Mouse (Mus musculus) ES-Bruce4 (cell line): ENCODE measurements around the gene Best1. TPM values are rescaled to one million over a fixed set of nuclear protein-coding genes. Genes with fewer than 3 reads are reported as not detected.

Source experiments
- H3K27ac ChIP-seq: 2 replicates; pipeline ENCODE4 v1.5.1; 2012; ENCODE audit warnings: low read length, inconsistent platforms; ENCODE audit not compliant: insufficient read depth
- H3K27me3 ChIP-seq: 2 replicates; pipeline ENCODE4 v1.6.1; 2012; ENCODE audit warnings: mild to moderate bottlenecking, low read length, inconsistent platforms; ENCODE audit not compliant: control insufficient read depth, poor library complexity, insufficient read depth, severe bottlenecking
- H3K36me3 ChIP-seq: 2 replicates; pipeline ENCODE4 v1.6.1; 2012; ENCODE audit warnings: inconsistent platforms, mild to moderate bottlenecking, low read length, moderate library complexity; ENCODE audit not compliant: control insufficient read depth, poor library complexity, insufficient read depth, severe bottlenecking
- H3K4me1 ChIP-seq: one replicate; pipeline ENCODE4 v1.8.1; 2011; ENCODE audit warnings: low read length; ENCODE audit not compliant: control insufficient read depth, insufficient read depth
- H3K4me3 ChIP-seq: 2 replicates; pipeline ENCODE4 v1.5.1; 2011; ENCODE audit warnings: low read depth, mild to moderate bottlenecking, low read length
- H3K9ac ChIP-seq: 2 replicates; pipeline ENCODE4 v1.6.1; 2012; ENCODE audit warnings: low read depth, mild to moderate bottlenecking, inconsistent platforms; ENCODE audit not compliant: poor library complexity, severe bottlenecking
- H3K9me3 ChIP-seq: replicated peaks from 2 replicates; pipeline ENCODE4 v1.6.1; 2012; ENCODE audit warnings: mild to moderate bottlenecking, low read length, inconsistent platforms; ENCODE audit not compliant: control insufficient read depth, poor library complexity, insufficient read depth, severe bottlenecking
- CTCF ChIP-seq: IDR thresholded peaks from one replicate; pipeline ENCODE4 v1.8.1; 2011; ENCODE audit warnings: low read depth, low read length
- EP300 ChIP-seq: IDR thresholded peaks from 2 replicates; pipeline ENCODE4 v1.6.1; 2011; ENCODE audit warnings: low read depth, low read length; ENCODE audit not compliant: insufficient read depth
- POLR2A ChIP-seq: IDR thresholded peaks from one replicate; pipeline ENCODE4 v1.8.1; 2011; ENCODE audit warnings: low read length; ENCODE audit not compliant: insufficient read depth
- polyA plus RNA-seq: library from polyadenylated mRNA; stranded (reverse); fragments of >200 nt; gene quantifications from 2 replicates; pipeline ENCODE4 v1.2.4, GENCODE M21; 2011; ENCODE audit warnings: low read depth; ENCODE audit not compliant: missing spikeins, insufficient read depth, insufficient read length

The Best1 gene
- polyA plus RNA-seq, 1 experiment: 1.4 TPM

- H3K9me3 ChIP-seq: no peaks in the 10 kb centered on the region
- H3K27ac ChIP-seq: no peak overlapping the region
- TF ChIP-seq EP300 (no peak), CTCF (no peak), POLR2A (no peak)
- H3K27me3 ChIP-seq: no peaks in the 10 kb centered on the region
- H3K36me3 ChIP-seq: no peaks in the 10 kb centered on the region
- H3K4me3 ChIP-seq: no peak overlapping the region
- no peak overlapping the region for H3K9ac ChIP-seq
- no peaks in the 10 kb centered on the region for H3K4me1 ChIP-seq
Measured at GRCm38 (mm10) chr19:10029746-10030145, 28.3 kb upstream of the Best1 start.

GRCm38 (mm10) chr19:10025169-10025875, 23.9 kb upstream of the Best1 start:
- TF ChIP-seq EP300 (no peak), CTCF (no peak), POLR2A (no peak)
- H3K27me3 ChIP-seq: no peaks in the 10 kb centered on the region
- H3K36me3 ChIP-seq: no peaks in the 10 kb centered on the region

GRCm38 (mm10) chr19:10023304-10023758, 21.9 kb upstream of the Best1 start:
- no peak overlapping the region for H3K9ac ChIP-seq
- no peaks in the 10 kb centered on the region for H3K36me3 ChIP-seq
- peaks cover 3% of the 10 kb centered on the region for H3K4me1 ChIP-seq
- TF ChIP-seq EP300 (no peak), POLR2A (no peak), CTCF (no peak)
- H3K9me3 ChIP-seq: no peaks in the 10 kb centered on the region
- no peak overlapping the region for H3K27ac ChIP-seq
- H3K4me3 ChIP-seq: no peak overlapping the region
- H3K27me3 ChIP-seq: no peaks in the 10 kb centered on the region

More at GRCm38 (mm10) chr19:10025169-10025875, 23.9 kb upstream of the Best1 start:
- Histone ChIP-seq H3K27ac (no peak overlapping the region), H3K9ac (no peak overlapping the region), H3K4me1 (no peaks in the 10 kb centered on the region), H3K4me3 (no peak overlapping the region), H3K9me3 (no peaks in the 10 kb centered on the region)

- Histone ChIP-seq H3K9ac (no peak overlapping the region), H3K36me3 (no peaks in the 10 kb centered on the region), H3K4me3 (no peak overlapping the region), H3K9me3 (no peaks in the 10 kb centered on the region), H3K27ac (no peak overlapping the region), H3K27me3 (no peaks in the 10 kb centered on the region), H3K4me1 (peaks cover 3% of the 10 kb centered on the region)
- TF ChIP-seq CTCF (peak; percentile 44), EP300 (no peak), POLR2A (no peak)
Measured at GRCm38 (mm10) chr19:10022414-10023303, 21.2 kb upstream of the Best1 start.

GRCm38 (mm10) chr19:10021981-10022380, 20.5 kb upstream of the Best1 start:
- Histone ChIP-seq H3K36me3 (no peaks in the 10 kb centered on the region), H3K9ac (no peak overlapping the region), H3K27ac (no peak overlapping the region), H3K27me3 (no peaks in the 10 kb centered on the region), H3K4me1 (peaks cover 3% of the 10 kb centered on the region), H3K9me3 (no peaks in the 10 kb centered on the region), H3K4me3 (no peak overlapping the region)
- TF ChIP-seq POLR2A: no peak
- TF ChIP-seq EP300: no peak
- TF ChIP-seq CTCF: no peak

- no peaks in the 10 kb centered on the region for H3K9me3 ChIP-seq
- H3K4me1 ChIP-seq: peaks cover 7% of the 10 kb centered on the region
- H3K27ac ChIP-seq: no peak overlapping the region
- no peak for TF ChIP-seq CTCF
- no peak for TF ChIP-seq POLR2A
- TF ChIP-seq EP300: peak; percentile 73; the same call in 1 of the 2 replicates
- H3K36me3 ChIP-seq: no peaks in the 10 kb centered on the region
- H3K4me3 ChIP-seq: peak overlapping the region; percentile 60
- no peak overlapping the region for H3K9ac ChIP-seq
- no peaks in the 10 kb centered on the region for H3K27me3 ChIP-seq
Measured at GRCm38 (mm10) chr19:10019214-10019760, 17.9 kb upstream of the Best1 start.
